Mouse (Mus musculus): ENCODE results near the gene Spice1. TPM values are rescaled to one million over a fixed set of nuclear protein-coding genes. Genes with fewer than 3 reads are reported as not detected.

Gene Spice1
- polyA plus RNA-seq, 1 experiment from 2014 or later, result 16.5 TPM

DNA sequence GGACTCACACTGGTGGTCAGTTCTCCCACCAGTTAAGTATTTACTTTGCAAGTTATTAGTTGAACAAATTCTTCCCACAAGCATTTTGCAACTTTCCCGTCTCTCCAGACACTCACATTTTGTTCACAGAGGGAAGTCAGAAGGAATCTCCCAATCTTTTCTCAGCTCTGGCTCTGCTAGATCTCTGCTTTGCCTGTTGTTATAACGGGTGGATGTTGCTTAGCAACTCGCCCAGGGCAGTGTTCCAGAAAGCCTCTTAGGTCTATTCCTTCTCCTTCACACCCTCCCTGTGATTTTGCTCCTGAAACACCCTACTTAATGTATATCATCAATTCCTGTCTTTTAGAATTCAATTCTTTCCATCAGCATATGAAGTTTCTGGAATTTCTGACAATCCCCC, 76.6 kb downstream of the Spice1 start:
- WGBS, result 29% methylated on average over 3 of the region's 3 CpGs
- no peak overlapping the region for H3K9ac ChIP-seq
- H3K4me3 ChIP-seq, result no peak overlapping the region
- H3K4me1 ChIP-seq (replicated peaks), result no peaks in the 10 kb centered on the region
- H3K36me3 ChIP-seq, result no peaks in the 10 kb centered on the region
- no peak overlapping the region for H3K27ac ChIP-seq
- ATAC-seq (replicated peaks; ENCODE audit: insufficient number of reproducible peaks, insufficient read depth, low FRiP score, low read depth), result no peak
- H3K4me2 ChIP-seq, result no peak overlapping the region
- H3K27me3 ChIP-seq, result no peaks in the 10 kb centered on the region
- H3K9me3 ChIP-seq (replicated peaks), result no peaks in the 10 kb centered on the region

DNA sequence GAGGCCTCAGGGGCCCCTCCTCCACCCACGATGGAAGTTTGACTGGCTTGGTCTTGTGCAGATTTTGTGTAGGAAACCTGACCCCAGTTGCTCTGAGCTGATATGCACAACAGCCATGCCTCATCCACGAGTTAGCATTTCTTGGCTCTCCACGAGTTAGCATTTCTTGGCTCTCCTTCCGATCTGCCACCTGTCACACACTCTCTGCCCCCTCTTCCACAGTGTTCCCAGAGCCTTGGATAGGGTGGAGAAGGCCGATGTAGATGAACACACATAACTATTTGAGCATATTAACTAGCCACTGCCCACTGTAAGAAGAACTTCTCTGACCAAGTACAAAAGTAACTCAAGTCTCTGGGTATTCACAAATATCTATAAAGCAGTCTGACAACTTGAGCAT, 81.5 kb downstream of the Spice1 start:
- ATAC-seq (replicated peaks; ENCODE audit: insufficient number of reproducible peaks, insufficient read depth, low FRiP score, low read depth), result no peak
- Histone ChIP-seq H3K36me3 (no peaks in the 10 kb centered on the region), H3K4me3 (no peak overlapping the region), H3K4me2 (no peak overlapping the region), H3K9me3 (replicated peaks) (no peaks in the 10 kb centered on the region), H3K9ac (no peak overlapping the region), H3K27ac (no peak overlapping the region), H3K4me1 (replicated peaks) (no peaks in the 10 kb centered on the region), H3K27me3 (no peaks in the 10 kb centered on the region)
- 60% methylated on average over 5 of the region's 5 CpGs for WGBS

DNA sequence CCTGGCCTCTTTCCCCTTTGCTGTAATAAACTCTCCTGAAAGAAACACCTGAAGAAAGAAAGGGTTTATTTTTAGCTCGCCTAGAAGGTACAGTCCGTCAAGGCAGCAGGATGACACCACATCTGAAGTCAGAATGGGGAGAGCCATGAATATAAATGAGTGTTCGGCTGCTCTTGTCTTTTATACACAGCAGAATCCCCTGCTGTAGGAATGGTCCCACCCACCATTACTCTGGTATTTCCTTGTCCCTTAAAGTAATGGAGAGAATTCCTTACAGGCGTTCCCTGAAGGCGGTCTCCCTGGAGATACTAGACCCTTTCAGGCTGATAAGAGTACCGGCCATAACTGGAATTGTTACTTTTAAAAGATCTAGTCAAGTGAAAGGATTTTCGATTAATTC, 83.1 kb downstream of the Spice1 start:
- Histone ChIP-seq H3K4me1 (replicated peaks) (no peaks in the 10 kb centered on the region), H3K4me3 (no peak overlapping the region), H3K9ac (no peak overlapping the region), H3K27ac (no peak overlapping the region), H3K36me3 (no peaks in the 10 kb centered on the region), H3K4me2 (no peak overlapping the region), H3K9me3 (replicated peaks) (no peaks in the 10 kb centered on the region), H3K27me3 (no peaks in the 10 kb centered on the region)
- 63% methylated on average over 7 of the region's 7 CpGs for WGBS
- ATAC-seq (replicated peaks; ENCODE audit: insufficient number of reproducible peaks, insufficient read depth, low FRiP score, low read depth), result no peak

DNA sequence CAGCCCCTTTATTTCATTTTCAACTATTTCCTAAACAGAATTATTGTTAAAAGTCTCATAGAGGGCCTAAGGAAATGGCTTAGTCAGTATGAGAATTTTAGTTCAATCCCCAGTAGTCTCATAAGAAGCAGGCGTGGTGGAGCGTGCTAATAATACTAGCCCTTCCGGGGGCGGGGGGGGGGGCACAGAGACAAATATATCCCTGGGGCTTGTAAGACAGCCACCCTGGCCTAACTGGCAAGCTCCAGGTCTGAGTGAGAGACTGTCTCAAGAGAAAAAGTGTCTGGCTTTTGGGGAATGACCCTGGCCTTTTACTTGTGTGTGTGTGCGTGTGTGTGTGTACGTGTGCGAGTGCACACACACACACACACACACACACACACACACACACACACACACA, 88.0 kb downstream of the Spice1 start:
- ATAC-seq (replicated peaks; ENCODE audit: insufficient number of reproducible peaks, insufficient read depth, low FRiP score, low read depth), result no peak
- Histone ChIP-seq H3K9ac (no peak overlapping the region), H3K27ac (no peak overlapping the region), H3K4me3 (no peak overlapping the region), H3K27me3 (no peaks in the 10 kb centered on the region), H3K9me3 (replicated peaks) (no peaks in the 10 kb centered on the region), H3K36me3 (no peaks in the 10 kb centered on the region), H3K4me2 (no peak overlapping the region), H3K4me1 (replicated peaks) (no peaks in the 10 kb centered on the region)
- whole genome bisulfite sequencing, result 71% methylated on average over 7 of the region's 7 CpGs

DNA sequence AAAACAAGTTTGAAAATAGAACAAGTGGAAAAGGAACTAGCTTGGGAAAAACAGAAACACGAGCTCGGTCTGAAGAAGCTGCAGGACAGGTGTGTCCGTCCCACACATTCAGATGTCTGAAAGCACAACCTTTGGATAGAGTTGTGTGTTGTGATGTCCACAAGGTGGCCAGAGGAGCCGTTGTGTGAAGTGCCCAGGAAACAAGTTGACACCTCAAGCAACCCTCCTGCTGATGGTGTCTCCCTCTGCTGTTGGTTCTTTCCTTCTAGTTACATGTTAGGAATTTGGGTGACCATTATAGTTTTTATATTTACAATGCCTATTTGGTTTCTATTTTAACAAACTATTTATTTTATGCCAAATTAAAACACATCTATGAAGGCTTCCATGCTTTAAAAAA, 88.6 kb downstream of the Spice1 start:
- Histone ChIP-seq H3K9me3 (replicated peaks) (no peaks in the 10 kb centered on the region), H3K4me3 (no peak overlapping the region), H3K4me1 (replicated peaks) (no peaks in the 10 kb centered on the region), H3K4me2 (no peak overlapping the region), H3K27me3 (no peaks in the 10 kb centered on the region), H3K27ac (no peak overlapping the region), H3K9ac (no peak overlapping the region), H3K36me3 (no peaks in the 10 kb centered on the region)
- WGBS, result 69% methylated on average over 4 of the region's 4 CpGs
- ATAC-seq (replicated peaks; ENCODE audit: insufficient number of reproducible peaks, insufficient read depth, low FRiP score, low read depth), result no peak

Other genes with a start within 250 kb of the Spice1 start
- gene Atp6v1a, start 207.4 kb upstream of the Spice1 start, polyA plus RNA-seq (2015; fragmentation: Nextera tagmentation; extraction: Ambion mirVana), result 32.6 and 34.8 TPM in 2 replicates
- gene Naa50, start 207.3 kb upstream of the Spice1 start, polyA plus RNA-seq (2015; fragmentation: Nextera tagmentation; extraction: Ambion mirVana), result 72.0 and 78.1 TPM in 2 replicates
- 1.6 and 1.7 TPM in 2 replicates for gene Usf3, start 173.9 kb upstream of the Spice1 start, polyA plus RNA-seq (2015; fragmentation: Nextera tagmentation; extraction: Ambion mirVana)
- 0.11 and 0.57 TPM in 2 replicates for gene Sidt1, start 13.9 kb upstream of the Spice1 start, polyA plus RNA-seq (2015; fragmentation: Nextera tagmentation; extraction: Ambion mirVana)
- gene Cfap44, start 47.7 kb downstream of the Spice1 start, polyA plus RNA-seq (2015; fragmentation: Nextera tagmentation; extraction: Ambion mirVana), result 0.09 and 0.16 TPM in 2 replicates
- 7.7 and 14.0 TPM in 2 replicates for gene Boc, start 211.8 kb downstream of the Spice1 start, polyA plus RNA-seq (2015; fragmentation: Nextera tagmentation; extraction: Ambion mirVana)

All from heart, embryonic 15.5 days (tissue).